Mouse (Mus musculus) stomach, postnatal 0 days (tissue): ENCODE results near the gene Zfp944.

Source experiments
- CTCF ChIP-seq: IDR thresholded peaks from 2 replicates; pipeline ENCODE4 v1.5.1; 2016; ENCODE audit warnings: antibody characterized with exemption, low read depth, mild to moderate bottlenecking, moderate library complexity
- EP300 ChIP-seq: optimal IDR thresholded peaks from 2 replicates; pipeline ENCODE3; 2016; ENCODE audit warnings: antibody characterized with exemption

GRCm38 (mm10) chr17:22363895-22364294 is 2.7 kb upstream of the Zfp944 start:
- TF ChIP-seq CTCF (no peak), EP300 (no peak)
